Mouse (Mus musculus) megakaryocyte, embryonic 14.5 days (primary cell): ENCODE measurements around the gene Olfr934. TPM values are rescaled to one million over a fixed set of nuclear protein-coding genes. Genes with fewer than 3 reads are reported as not detected.

ENCODE experiments used
- H3K27me3 ChIP-seq: replicated peaks from 2 replicates; pipeline ENCODE3; 2012; ENCODE audit warnings: inconsistent platforms
- H3K36me3 ChIP-seq: replicated peaks from 2 replicates; pipeline ENCODE3; 2012; ENCODE audit warnings: low read length, inconsistent platforms, mixed read lengths
- H3K4me1 ChIP-seq: 2 replicates; pipeline ENCODE4 v1.6.1; 2012; ENCODE audit warnings: inconsistent platforms
- H3K4me3 ChIP-seq: replicated peaks from 2 replicates; pipeline ENCODE3; 2012; ENCODE audit warnings: moderate library complexity, mild to moderate bottlenecking, inconsistent platforms
- H3K9me3 ChIP-seq: 2 replicates; pipeline ENCODE4 v1.6.1; 2012; ENCODE audit warnings: inconsistent platforms
- FLI1 ChIP-seq: IDR thresholded peaks from 2 replicates; pipeline ENCODE4 v1.6.1; 2012; ENCODE audit warnings: low read length, inconsistent platforms, mixed read lengths
- GATA1 ChIP-seq: IDR thresholded peaks from 3 replicates; pipeline ENCODE4 v1.6.1; 2012; ENCODE audit warnings: mixed read lengths, low read length, inconsistent platforms, borderline replicate concordance
- polyA plus RNA-seq: library from polyadenylated mRNA; stranded (reverse); fragments of >175 nt; gene quantifications from 2 replicates; pipeline ENCODE4 v1.2.3, GENCODE M21; 2012; ENCODE audit warnings: low replicate concordance; ENCODE audit not compliant: insufficient read depth

Gene Olfr934
- not detected in 2 replicates for polyA plus RNA-seq

- H3K9me3 ChIP-seq, result no peaks in the 10 kb centered on the region
- no peaks in the 10 kb centered on the region for H3K4me1 ChIP-seq
- no peak within 1 kb of the TSS for H3K4me3 ChIP-seq
- TF ChIP-seq GATA1 (no peak), FLI1 (no peak)
- no peaks in the 10 kb centered on the region for H3K27me3 ChIP-seq
- no peaks in the 10 kb centered on the region for H3K36me3 ChIP-seq
Measured at GRCm38 (mm10) chr9:38988215-38988614, at the start of gene Olfr934. Olfr934 (minus strand) TSS chr9:38988315.

GRCm38 (mm10) chr9:39023277-39023676, 35.2 kb upstream of the Olfr934 start, which contains the start of gene Olfr146:
Olfr146 (minus strand) TSS chr9:39023377.
- H3K27me3 ChIP-seq, result no peaks in the 10 kb centered on the region
- no peaks in the 10 kb centered on the region for H3K4me1 ChIP-seq
- H3K4me3 ChIP-seq, result no peak within 1 kb of the TSS
- no peaks in the 10 kb centered on the region for H3K36me3 ChIP-seq
- H3K9me3 ChIP-seq, result no peaks in the 10 kb centered on the region
- TF ChIP-seq GATA1, result no peak
- no peak for TF ChIP-seq FLI1

DNA sequence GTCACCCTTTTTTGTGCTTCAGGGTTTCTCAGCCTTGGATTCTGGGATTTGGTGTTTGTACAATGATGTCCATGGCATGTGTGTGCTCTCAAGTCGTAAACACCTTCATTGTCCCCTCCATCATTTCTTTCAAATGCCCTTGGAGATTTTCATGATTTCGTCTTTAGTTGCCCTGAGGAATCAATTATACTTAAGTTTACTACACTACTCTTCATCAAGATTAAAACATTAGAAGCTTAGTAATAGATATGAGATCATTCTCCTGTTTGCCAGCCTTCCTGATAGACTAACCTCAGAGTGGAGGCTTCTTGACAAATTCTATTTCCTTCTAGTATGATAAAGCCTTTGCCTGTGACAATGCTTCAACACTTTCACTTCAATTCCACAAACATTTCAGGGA, 11.5 kb upstream of the Olfr934 start, which contains the start of gene Olfr935:
TSS of gene Olfr935 (minus strand) at position 101 of the 400 bp plus-strand sequence.
- Histone ChIP-seq H3K4me3 (no peak within 1 kb of the TSS), H3K36me3 (no peaks in the 10 kb centered on the region), H3K27me3 (no peaks in the 10 kb centered on the region), H3K9me3 (no peaks in the 10 kb centered on the region), H3K4me1 (no peaks in the 10 kb centered on the region)
- TF ChIP-seq FLI1 (no peak), GATA1 (no peak)

DNA sequence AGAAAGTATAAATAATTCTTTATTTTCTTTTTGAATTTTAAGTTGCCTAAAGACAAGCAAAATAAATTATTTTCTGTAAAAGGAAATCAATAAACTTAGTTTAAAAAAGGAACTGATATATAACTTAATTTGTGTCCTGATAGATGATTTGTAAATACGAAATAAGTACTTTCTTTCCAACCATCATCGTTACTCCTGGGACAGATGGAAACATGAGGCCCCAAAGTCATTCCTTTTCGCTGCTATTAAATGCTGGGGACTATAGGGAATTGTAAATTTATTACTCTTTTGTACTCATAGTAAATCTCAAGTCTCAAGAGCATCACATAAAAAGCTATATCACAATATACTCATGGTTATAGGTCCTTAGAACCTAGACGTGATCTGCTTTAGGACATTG, 16.1 kb downstream of the Olfr934 start, which contains the start of gene Olfr933:
TSS of gene Olfr933 (plus strand) at position 301 of the 400 bp plus-strand sequence.
- no peaks in the 10 kb centered on the region for H3K36me3 ChIP-seq
- no peaks in the 10 kb centered on the region for H3K27me3 ChIP-seq
- peaks cover 2% of the 10 kb centered on the region; the same call in 1 of the 2 replicates for H3K9me3 ChIP-seq
- no peak within 1 kb of the TSS for H3K4me3 ChIP-seq
- H3K4me1 ChIP-seq, result no peaks in the 10 kb centered on the region
- no peak for TF ChIP-seq FLI1
- no peak for TF ChIP-seq GATA1

DNA sequence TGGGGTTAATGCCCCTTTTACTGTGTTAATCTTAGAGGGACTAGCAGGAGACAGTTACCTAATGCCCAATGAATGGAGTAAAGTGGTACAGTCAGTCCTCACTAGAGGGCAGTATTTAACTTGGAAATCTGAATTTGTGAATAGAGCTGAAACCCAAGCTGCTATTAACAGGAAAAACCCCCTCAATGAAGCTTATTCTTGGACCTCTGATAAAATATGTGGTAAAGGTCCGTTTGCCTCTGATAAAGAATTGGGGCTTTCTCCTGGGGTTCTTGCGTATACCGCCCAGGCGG, 34.0 kb downstream of the Olfr934 start:
- Histone ChIP-seq H3K27me3 (no peaks in the 10 kb centered on the region), H3K36me3 (no peaks in the 10 kb centered on the region), H3K4me3 (no peak overlapping the region), H3K4me1 (no peaks in the 10 kb centered on the region), H3K9me3 (peaks cover 13% of the 10 kb centered on the region)
- TF ChIP-seq FLI1, result no peak
- no peak for TF ChIP-seq GATA1

DNA sequence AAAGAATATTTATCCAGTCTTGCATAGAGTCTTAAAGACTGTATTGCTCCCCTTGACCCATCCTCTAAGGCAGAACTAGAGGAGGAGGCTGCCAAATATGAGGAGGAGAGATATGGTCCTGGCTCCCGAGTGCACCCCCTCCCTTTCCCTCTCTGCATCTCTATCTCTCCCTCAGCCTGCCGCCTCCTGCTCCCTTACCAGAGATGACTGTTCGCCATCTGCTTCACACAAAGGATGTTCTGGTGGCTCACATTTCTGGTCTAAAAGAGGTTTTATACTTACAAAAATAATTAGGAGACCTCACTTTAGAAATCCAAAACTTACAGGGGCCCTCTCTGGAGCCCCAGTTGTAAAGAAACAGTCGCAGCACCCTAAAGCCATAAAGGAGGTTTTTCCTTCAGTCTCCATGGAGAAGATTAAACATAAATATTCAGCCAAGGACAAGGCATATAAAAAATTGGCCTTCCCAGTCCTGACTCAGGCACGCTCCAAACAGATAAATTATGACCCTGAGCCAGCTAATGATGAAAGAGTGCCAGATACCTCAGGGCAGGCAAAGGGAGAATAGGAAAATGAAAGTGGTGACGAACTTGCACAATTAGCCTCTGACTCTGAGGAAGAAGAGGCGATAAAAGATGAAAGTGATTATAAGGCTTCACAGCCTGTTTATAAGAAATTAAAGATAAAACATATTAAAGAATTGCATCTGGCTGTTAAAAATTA, 34.6 kb downstream of the Olfr934 start:
- Histone ChIP-seq H3K9me3 (peaks cover 14% of the 10 kb centered on the region), H3K4me3 (peak overlapping the region; percentile 53), H3K27me3 (no peaks in the 10 kb centered on the region), H3K36me3 (no peaks in the 10 kb centered on the region), H3K4me1 (no peaks in the 10 kb centered on the region)
- TF ChIP-seq FLI1, result no peak
- TF ChIP-seq GATA1, result no peak

Other genes starting within 250 kb of the Olfr934 start
- gene Olfr920, start 236.0 kb downstream of the Olfr934 start, polyA plus RNA-seq, result not detected in 2 replicates
- gene Olfr921, start 215.2 kb downstream of the Olfr934 start, polyA plus RNA-seq, result not detected in 2 replicates
- gene Olfr922, start 173.7 kb downstream of the Olfr934 start, polyA plus RNA-seq, result not detected in 2 replicates
- not detected in 2 replicates for gene Olfr923, start 161.8 kb downstream of the Olfr934 start, polyA plus RNA-seq
- not detected in 2 replicates for gene Olfr924, start 143.9 kb downstream of the Olfr934 start, polyA plus RNA-seq
- not detected in 2 replicates for gene Olfr26, start 133.3 kb downstream of the Olfr934 start, polyA plus RNA-seq
- not detected in 2 replicates for gene Olfr926, start 111.2 kb downstream of the Olfr934 start, polyA plus RNA-seq
- gene Olfr930, start 58.5 kb downstream of the Olfr934 start, polyA plus RNA-seq, result not detected in 2 replicates
- gene Olfr933, start 16.0 kb downstream of the Olfr934 start, polyA plus RNA-seq, result 0.03 and 1.6 TPM in 2 replicates
- not detected in 2 replicates for gene Olfr935, start 11.4 kb upstream of the Olfr934 start, polyA plus RNA-seq
- not detected in 2 replicates for gene Olfr146, start 35.1 kb upstream of the Olfr934 start, polyA plus RNA-seq
- gene Olfr937, start 76.6 kb upstream of the Olfr934 start, polyA plus RNA-seq, result not detected in 2 replicates
- not detected in 2 replicates for gene Olfr938, start 90.6 kb upstream of the Olfr934 start, polyA plus RNA-seq
- not detected in 2 replicates for gene Olfr27, start 139.8 kb upstream of the Olfr934 start, polyA plus RNA-seq
- not detected in 2 replicates for gene Olfr943, start 178.0 kb upstream of the Olfr934 start, polyA plus RNA-seq
- gene Olfr944, start 213.6 kb upstream of the Olfr934 start, polyA plus RNA-seq, result not detected in 2 replicates